Mouse (Mus musculus): ENCODE results near the gene Atg3. TPM values are rescaled to one million over a fixed set of nuclear protein-coding genes. Genes with fewer than 3 reads are reported as not detected.

Atg3 gene
- polyA plus RNA-seq, 1 experiment from 2014 or later, result 35.8 TPM

GRCm38 (mm10) chr16:45178552-45178951, 20.0 kb downstream of the Atg3 start:
- no peak overlapping the region for H3K4me3 ChIP-seq (ENCODE audit: low read depth, low read length)
- WGBS, result 92% methylated on average over 2 of the region's 2 CpGs

DNA sequence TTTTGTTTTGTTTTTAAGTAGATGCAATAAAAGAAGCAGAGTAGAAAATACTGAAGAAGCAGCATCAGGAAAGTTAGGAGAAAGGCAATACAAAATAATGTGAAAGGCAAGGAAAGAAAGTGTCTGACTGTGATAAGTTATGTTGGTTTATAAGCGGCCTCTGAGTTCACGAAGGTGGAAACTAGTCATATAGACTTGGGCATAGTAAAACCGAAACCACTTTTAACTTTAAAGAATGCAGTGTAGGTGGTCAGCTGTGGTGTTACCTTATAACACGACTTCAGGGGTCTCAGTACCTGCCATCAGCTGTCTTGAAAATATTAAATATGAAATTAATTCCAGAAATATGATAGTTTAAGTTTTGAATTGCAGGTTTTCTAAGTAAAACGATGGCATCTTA, 23.2 kb downstream of the Atg3 start:
- H3K4me1 ChIP-seq (ENCODE audit: control insufficient read depth, insufficient read depth, low read length), result no peaks in the 10 kb centered on the region
- no peak overlapping the region for H3K9ac ChIP-seq (replicated peaks; ENCODE audit: low read length)
- H3K27ac ChIP-seq (replicated peaks; ENCODE audit: low read depth, low read length), result no peak overlapping the region
- no peak overlapping the region for H3K4me2 ChIP-seq (ENCODE audit: low read depth, low read length)
- 86% methylated on average over 5 of the region's 5 CpGs for WGBS
- ATAC-seq (replicated peaks; ENCODE audit: insufficient number of reproducible peaks, low FRiP score, low TSS enrichment, low read depth), result no peak
- no peaks in the 10 kb centered on the region for H3K36me3 ChIP-seq (replicated peaks; ENCODE audit: control insufficient read depth, insufficient read depth, low read depth, low read length)
- H3K4me3 ChIP-seq (ENCODE audit: low read depth, low read length), result no peak overlapping the region
- no peaks in the 10 kb centered on the region for H3K9me3 ChIP-seq (replicated peaks; ENCODE audit: control insufficient read depth, low read length)
- no peak for DNase-seq (ENCODE audit: low spot score)
- no peaks in the 10 kb centered on the region for H3K27me3 ChIP-seq (ENCODE audit: control insufficient read depth, insufficient read depth, low read length)

More at GRCm38 (mm10) chr16:45178552-45178951, 20.0 kb downstream of the Atg3 start:
- Histone ChIP-seq H3K9ac (replicated peaks; ENCODE audit: low read length) (no peak overlapping the region), H3K27ac (replicated peaks; ENCODE audit: low read depth, low read length) (no peak overlapping the region), H3K27me3 (ENCODE audit: control insufficient read depth, insufficient read depth, low read length) (no peaks in the 10 kb centered on the region), H3K36me3 (replicated peaks; ENCODE audit: control insufficient read depth, insufficient read depth, low read depth, low read length) (no peaks in the 10 kb centered on the region), H3K4me2 (ENCODE audit: low read depth, low read length) (no peak overlapping the region), H3K9me3 (replicated peaks; ENCODE audit: control insufficient read depth, low read length) (no peaks in the 10 kb centered on the region), H3K4me1 (ENCODE audit: control insufficient read depth, insufficient read depth, low read length) (no peaks in the 10 kb centered on the region)
- DNase-seq (ENCODE audit: low spot score) (no peak), ATAC-seq (replicated peaks; ENCODE audit: insufficient number of reproducible peaks, low FRiP score, low TSS enrichment, low read depth) (no peak)

DNA sequence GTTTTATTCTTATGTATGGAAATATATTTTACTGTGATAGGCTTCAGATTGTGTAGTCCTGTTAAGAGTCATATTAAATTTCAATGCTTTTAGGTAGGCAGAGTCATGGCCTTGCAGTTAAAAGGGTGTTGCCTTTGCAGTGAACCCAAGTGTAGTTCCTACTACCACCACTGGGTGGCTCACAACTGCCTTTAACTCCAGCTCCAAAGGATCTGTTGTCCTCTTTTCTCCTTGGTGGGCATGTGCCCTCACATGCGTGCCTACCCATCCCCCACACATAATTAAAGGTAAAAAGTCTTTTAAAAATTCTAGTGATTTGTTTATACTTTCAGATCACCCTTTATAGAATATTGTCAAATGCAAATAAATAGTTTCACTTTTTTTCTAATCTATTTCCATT, 34.0 kb downstream of the Atg3 start:
- Histone ChIP-seq H3K27ac (replicated peaks; ENCODE audit: low read depth, low read length) (no peak overlapping the region), H3K4me1 (ENCODE audit: control insufficient read depth, insufficient read depth, low read length) (no peaks in the 10 kb centered on the region), H3K36me3 (replicated peaks; ENCODE audit: control insufficient read depth, insufficient read depth, low read depth, low read length) (no peaks in the 10 kb centered on the region), H3K9me3 (replicated peaks; ENCODE audit: control insufficient read depth, low read length) (no peaks in the 10 kb centered on the region), H3K4me3 (ENCODE audit: low read depth, low read length) (no peak overlapping the region), H3K4me2 (ENCODE audit: low read depth, low read length) (no peak overlapping the region), H3K9ac (replicated peaks; ENCODE audit: low read length) (no peak overlapping the region), H3K27me3 (ENCODE audit: control insufficient read depth, insufficient read depth, low read length) (no peaks in the 10 kb centered on the region)
- WGBS, result 0% methylated on average over 1 of the region's 1 CpGs
- DNase-seq (ENCODE audit: low spot score), result peak; percentile 86
- ATAC-seq (replicated peaks; ENCODE audit: insufficient number of reproducible peaks, low FRiP score, low TSS enrichment, low read depth), result peak; percentile 67; the same call in 1 of the 2 replicates

- H3K4me3 ChIP-seq (ENCODE audit: low read depth, low read length), result no peak overlapping the region
- H3K9me3 ChIP-seq (replicated peaks; ENCODE audit: control insufficient read depth, low read length), result no peaks in the 10 kb centered on the region
- no peaks in the 10 kb centered on the region for H3K27me3 ChIP-seq (ENCODE audit: control insufficient read depth, insufficient read depth, low read length)
- no peaks in the 10 kb centered on the region for H3K4me1 ChIP-seq (ENCODE audit: control insufficient read depth, insufficient read depth, low read length)
- no peaks in the 10 kb centered on the region for H3K36me3 ChIP-seq (replicated peaks; ENCODE audit: control insufficient read depth, insufficient read depth, low read depth, low read length)
- no peak overlapping the region for H3K27ac ChIP-seq (replicated peaks; ENCODE audit: low read depth, low read length)
- ATAC-seq (replicated peaks; ENCODE audit: insufficient number of reproducible peaks, low FRiP score, low TSS enrichment, low read depth) (peak; percentile 88), DNase-seq (ENCODE audit: low spot score) (peak; percentile 90)
- WGBS, result 30% methylated on average over 6 of the region's 6 CpGs
- H3K4me2 ChIP-seq (ENCODE audit: low read depth, low read length), result no peak overlapping the region
- H3K9ac ChIP-seq (replicated peaks; ENCODE audit: low read length), result no peak overlapping the region
Observed at GRCm38 (mm10) chr16:45196816-45197215, 38.2 kb downstream of the Atg3 start.

DNA sequence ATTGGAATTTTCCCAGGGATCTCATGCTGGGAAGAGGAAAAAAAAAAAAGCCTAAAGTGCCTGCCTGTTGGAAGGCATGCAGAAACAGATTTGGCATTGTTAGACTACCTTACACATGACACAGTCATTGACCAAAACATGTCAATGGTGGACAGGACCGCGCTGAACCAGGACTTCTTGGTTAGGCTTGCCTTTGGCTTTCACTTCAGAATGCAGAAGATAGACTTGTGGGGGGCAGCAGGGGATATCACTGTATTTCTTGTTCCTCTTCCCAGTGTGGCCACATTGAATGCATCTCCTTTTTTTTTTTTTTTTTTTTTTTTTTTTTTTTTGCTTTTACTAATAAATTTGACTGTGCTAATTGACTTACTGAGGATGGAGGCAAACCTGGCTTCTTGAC, 42.8 kb downstream of the Atg3 start:
- H3K4me1 ChIP-seq (ENCODE audit: control insufficient read depth, insufficient read depth, low read length), result no peaks in the 10 kb centered on the region
- no peaks in the 10 kb centered on the region for H3K36me3 ChIP-seq (replicated peaks; ENCODE audit: control insufficient read depth, insufficient read depth, low read depth, low read length)
- DNase-seq (ENCODE audit: low spot score) (no peak), ATAC-seq (replicated peaks; ENCODE audit: insufficient number of reproducible peaks, low FRiP score, low TSS enrichment, low read depth) (no peak)
- no peak overlapping the region for H3K27ac ChIP-seq (replicated peaks; ENCODE audit: low read depth, low read length)
- no peak overlapping the region for H3K4me3 ChIP-seq (ENCODE audit: low read depth, low read length)
- no peak overlapping the region for H3K9ac ChIP-seq (replicated peaks; ENCODE audit: low read length)
- H3K27me3 ChIP-seq (ENCODE audit: control insufficient read depth, insufficient read depth, low read length), result no peaks in the 10 kb centered on the region
- 91% methylated on average over 2 of the region's 2 CpGs for WGBS
- H3K9me3 ChIP-seq (replicated peaks; ENCODE audit: control insufficient read depth, low read length), result no peaks in the 10 kb centered on the region
- no peak overlapping the region for H3K4me2 ChIP-seq (ENCODE audit: low read depth, low read length)

DNA sequence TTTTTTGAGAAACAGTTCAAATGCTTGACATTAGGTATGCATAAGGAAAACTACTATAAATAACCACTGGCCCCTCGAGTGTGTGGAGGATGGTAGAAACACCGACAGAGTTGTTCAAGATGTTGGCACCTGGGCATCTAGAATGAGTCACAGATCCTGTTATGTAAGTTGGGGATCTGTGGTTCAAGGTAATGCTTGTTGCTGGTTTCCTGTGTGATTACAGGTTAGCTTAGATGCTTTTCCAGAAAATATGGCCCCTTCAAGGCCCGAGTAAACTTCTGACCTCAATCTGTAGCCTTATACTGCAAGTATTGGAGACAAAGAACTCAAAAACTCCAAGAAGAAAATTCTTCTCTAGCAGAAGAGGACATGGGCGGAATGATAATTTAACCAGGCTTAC, 45.9 kb downstream of the Atg3 start:
- H3K4me3 ChIP-seq (ENCODE audit: low read depth, low read length), result no peak overlapping the region
- H3K4me1 ChIP-seq (ENCODE audit: control insufficient read depth, insufficient read depth, low read length), result no peaks in the 10 kb centered on the region
- H3K36me3 ChIP-seq (replicated peaks; ENCODE audit: control insufficient read depth, insufficient read depth, low read depth, low read length), result no peaks in the 10 kb centered on the region
- no peak overlapping the region for H3K27ac ChIP-seq (replicated peaks; ENCODE audit: low read depth, low read length)
- no peak overlapping the region for H3K4me2 ChIP-seq (ENCODE audit: low read depth, low read length)
- ATAC-seq (replicated peaks; ENCODE audit: insufficient number of reproducible peaks, low FRiP score, low TSS enrichment, low read depth), result no peak
- no peak overlapping the region for H3K9ac ChIP-seq (replicated peaks; ENCODE audit: low read length)
- H3K27me3 ChIP-seq (ENCODE audit: control insufficient read depth, insufficient read depth, low read length), result no peaks in the 10 kb centered on the region
- WGBS, result 84% methylated on average over 4 of the region's 4 CpGs
- DNase-seq (ENCODE audit: low spot score), result no peak
- no peaks in the 10 kb centered on the region for H3K9me3 ChIP-seq (replicated peaks; ENCODE audit: control insufficient read depth, low read length)

DNA sequence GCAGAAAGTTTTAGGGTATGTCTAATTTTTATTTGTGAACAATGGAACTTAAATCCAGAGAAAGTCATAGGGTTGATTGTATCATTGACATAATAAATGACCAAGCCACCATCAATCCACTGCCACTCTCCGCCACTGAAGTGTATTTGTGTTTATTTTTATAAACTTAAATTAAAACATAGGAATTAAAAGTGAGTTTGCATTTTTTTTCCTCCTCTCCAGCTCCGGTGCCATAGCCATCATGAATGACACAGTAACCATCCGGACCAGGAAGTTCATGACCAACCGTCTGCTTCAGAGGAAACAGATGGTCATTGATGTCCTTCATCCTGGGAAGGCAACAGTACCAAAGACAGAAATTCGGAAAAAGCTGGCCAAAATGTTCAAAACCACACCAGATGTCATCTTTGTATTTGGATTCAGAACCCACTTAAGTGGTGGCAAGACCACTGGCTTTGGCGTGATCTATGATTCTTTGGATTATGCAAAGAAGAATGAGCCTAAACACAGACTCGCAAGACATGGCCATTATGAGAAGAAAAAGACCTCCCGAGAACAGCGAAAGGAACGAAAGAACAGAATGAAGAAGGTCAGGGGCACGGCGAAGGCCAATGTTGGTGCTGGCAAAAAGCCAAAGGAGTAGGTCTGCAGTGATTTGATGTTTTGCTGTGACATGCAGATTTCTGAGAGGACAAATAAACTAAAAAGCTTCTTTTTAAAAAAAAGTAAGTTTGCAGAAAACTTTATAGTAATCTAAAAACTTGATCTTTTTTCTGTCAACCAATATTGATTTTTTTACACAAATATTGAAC, 46.5 kb downstream of the Atg3 start:
- no peak overlapping the region for H3K27ac ChIP-seq (replicated peaks; ENCODE audit: low read depth, low read length)
- no peaks in the 10 kb centered on the region for H3K36me3 ChIP-seq (replicated peaks; ENCODE audit: control insufficient read depth, insufficient read depth, low read depth, low read length)
- H3K4me2 ChIP-seq (ENCODE audit: low read depth, low read length), result no peak overlapping the region
- H3K4me3 ChIP-seq (ENCODE audit: low read depth, low read length), result no peak overlapping the region
- H3K4me1 ChIP-seq (ENCODE audit: control insufficient read depth, insufficient read depth, low read length), result no peaks in the 10 kb centered on the region
- H3K9me3 ChIP-seq (replicated peaks; ENCODE audit: control insufficient read depth, low read length), result no peaks in the 10 kb centered on the region
- ATAC-seq (replicated peaks; ENCODE audit: insufficient number of reproducible peaks, low FRiP score, low TSS enrichment, low read depth), result no peak
- no peak overlapping the region for H3K9ac ChIP-seq (replicated peaks; ENCODE audit: low read length)
- DNase-seq (ENCODE audit: low spot score), result no peak
- no peaks in the 10 kb centered on the region for H3K27me3 ChIP-seq (ENCODE audit: control insufficient read depth, insufficient read depth, low read length)
- WGBS, result 86% methylated on average over 12 of the region's 12 CpGs

- Histone ChIP-seq H3K36me3 (replicated peaks; ENCODE audit: control insufficient read depth, insufficient read depth, low read depth, low read length) (no peaks in the 10 kb centered on the region), H3K4me1 (ENCODE audit: control insufficient read depth, insufficient read depth, low read length) (no peaks in the 10 kb centered on the region), H3K4me3 (ENCODE audit: low read depth, low read length) (no peak overlapping the region), H3K9ac (replicated peaks; ENCODE audit: low read length) (no peak overlapping the region), H3K4me2 (ENCODE audit: low read depth, low read length) (no peak overlapping the region), H3K27me3 (ENCODE audit: control insufficient read depth, insufficient read depth, low read length) (no peaks in the 10 kb centered on the region), H3K9me3 (replicated peaks; ENCODE audit: control insufficient read depth, low read length) (no peaks in the 10 kb centered on the region), H3K27ac (replicated peaks; ENCODE audit: low read depth, low read length) (no peak overlapping the region)
- WGBS, result 76% methylated on average over 2 of the region's 2 CpGs
- DNase-seq (ENCODE audit: low spot score), result no peak
- ATAC-seq (replicated peaks; ENCODE audit: insufficient number of reproducible peaks, low FRiP score, low TSS enrichment, low read depth), result no peak
Observed at GRCm38 (mm10) chr16:45222016-45222415, 63.4 kb downstream of the Atg3 start.
